Mouse (Mus musculus): ENCODE results near the gene Gcm2.

Gene Gcm2

DNA sequence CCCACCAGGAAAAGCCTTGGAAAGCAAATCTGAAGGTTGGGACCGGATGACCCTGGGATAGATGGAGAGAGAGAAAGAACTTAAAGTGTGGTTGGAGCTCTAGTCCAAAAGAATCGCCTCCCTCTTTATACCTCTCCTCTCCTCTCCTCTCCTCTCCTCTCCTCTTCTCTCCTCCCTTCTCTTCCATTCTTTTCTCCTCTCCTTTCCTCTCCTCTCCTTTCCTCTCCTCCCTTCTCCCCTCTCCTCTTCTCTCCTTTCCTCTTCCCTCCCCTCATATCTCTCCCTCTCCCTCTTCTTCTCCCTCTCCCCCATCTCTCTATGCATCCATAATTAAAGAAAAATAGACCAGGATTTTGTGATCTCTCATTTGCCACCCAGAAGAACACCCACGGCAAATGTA, at the start of gene Gcm2:
Gcm2 (minus strand) TSS at position 101 of the 400 bp plus-strand sequence.
- DNase-seq (ENCODE audit: low spot score in 2 of 2), result no peak

DNA sequence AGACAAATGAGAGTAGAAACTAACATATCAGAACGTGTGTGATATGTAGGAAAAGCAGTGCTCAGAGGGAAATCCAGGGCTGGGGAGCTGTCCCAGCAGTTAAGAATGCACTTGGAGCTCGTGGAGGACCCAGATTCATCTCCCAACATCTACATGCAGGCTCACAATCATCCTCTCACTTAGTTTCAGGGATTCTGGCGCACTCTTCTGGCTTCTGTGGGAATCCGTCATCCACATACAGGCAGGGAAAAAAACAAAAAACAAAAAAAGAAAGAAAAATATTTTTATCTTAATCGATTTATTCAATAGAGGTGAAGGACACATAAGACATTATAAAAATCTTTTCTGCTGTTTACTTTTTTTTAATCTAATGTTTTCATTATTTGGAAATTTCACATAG, 47.6 kb upstream of the Gcm2 start:
- DNase-seq (ENCODE audit: low spot score in 2 of 2), result no peak

- DNase-seq (ENCODE audit: low spot score in 2 of 2), result no peak
These were observed 42.3 kb upstream of the Gcm2 start for GRCm38 (mm10) chr13:41153146-41153545.

- peak; percentile 21 to 39 for DNase-seq (ENCODE audit: low spot score in 2 of 2)
These were observed 35.4 kb upstream of the Gcm2 start for GRCm38 (mm10) chr13:41146271-41146670.

GRCm38 (mm10) chr13:41145433-41145970, 34.7 kb upstream of the Gcm2 start:
- DNase-seq (ENCODE audit: low spot score in 2 of 2), result no peak

DNA sequence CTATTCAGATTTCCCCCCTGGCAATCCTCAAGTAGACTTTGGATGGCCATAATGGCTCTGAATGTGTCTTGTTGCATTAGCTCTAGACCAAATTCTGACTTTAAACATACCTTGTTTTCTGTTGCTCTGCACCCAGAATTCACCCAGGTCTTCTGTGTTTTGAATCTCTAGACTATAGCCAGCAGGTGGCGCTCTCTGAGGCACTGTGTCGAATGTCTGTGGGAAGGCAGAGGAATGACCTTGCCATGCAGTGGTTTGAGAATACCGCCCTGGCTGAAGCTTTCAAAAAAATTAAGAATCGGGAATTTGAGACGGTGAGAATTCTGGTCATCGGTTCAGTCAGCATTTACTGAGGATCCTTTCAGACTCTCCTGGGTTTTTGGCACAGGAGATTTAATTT, 24.1 kb upstream of the Gcm2 start:
- DNase-seq (ENCODE audit: low spot score in 2 of 2), result peak; percentile 7 to 31

DNA sequence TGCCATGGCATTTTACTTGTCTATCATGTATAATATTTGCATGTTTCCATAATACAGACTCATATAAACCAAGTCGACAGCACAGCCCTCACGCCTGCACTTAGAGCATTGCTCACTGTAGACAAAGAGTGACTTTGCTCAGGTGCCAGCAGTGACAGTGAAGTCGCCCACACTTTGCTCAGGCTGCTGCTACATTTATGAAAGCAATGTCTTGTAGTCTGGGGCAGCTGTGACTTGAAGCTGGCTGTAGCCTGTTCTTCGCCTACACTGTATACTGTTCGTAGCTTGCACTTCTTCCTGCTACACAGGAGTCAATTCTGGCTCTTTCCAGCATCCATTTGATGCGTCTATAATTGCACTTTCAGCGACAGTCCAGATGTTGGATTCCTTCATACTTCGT, 18.2 kb upstream of the Gcm2 start:
- DNase-seq (ENCODE audit: low spot score in 2 of 2), result no peak

DNA sequence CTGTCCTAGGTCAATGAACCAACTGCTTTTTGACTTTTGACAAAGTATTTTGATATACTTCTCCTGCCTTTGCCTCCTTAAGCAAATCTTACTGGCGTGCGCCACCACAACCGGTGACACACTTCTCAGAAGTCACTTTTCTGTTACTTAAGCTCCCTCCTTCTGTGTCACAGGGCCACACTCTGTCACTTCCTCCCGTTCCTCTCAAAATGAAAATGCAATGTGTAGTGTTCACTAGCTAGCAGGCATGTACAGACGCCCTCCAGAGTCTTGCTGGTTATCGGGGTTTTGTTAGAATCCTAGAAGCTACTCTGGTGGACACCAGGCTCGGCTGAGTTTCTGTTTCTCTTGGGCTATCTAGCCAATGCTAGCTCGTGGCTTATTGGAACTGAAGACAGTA, 17.5 kb upstream of the Gcm2 start:
- no peak for DNase-seq (ENCODE audit: low spot score in 2 of 2)

GRCm38 (mm10) chr13:41123666-41124225, 12.9 kb upstream of the Gcm2 start:
- no peak for DNase-seq (ENCODE audit: low spot score in 2 of 2)

DNA sequence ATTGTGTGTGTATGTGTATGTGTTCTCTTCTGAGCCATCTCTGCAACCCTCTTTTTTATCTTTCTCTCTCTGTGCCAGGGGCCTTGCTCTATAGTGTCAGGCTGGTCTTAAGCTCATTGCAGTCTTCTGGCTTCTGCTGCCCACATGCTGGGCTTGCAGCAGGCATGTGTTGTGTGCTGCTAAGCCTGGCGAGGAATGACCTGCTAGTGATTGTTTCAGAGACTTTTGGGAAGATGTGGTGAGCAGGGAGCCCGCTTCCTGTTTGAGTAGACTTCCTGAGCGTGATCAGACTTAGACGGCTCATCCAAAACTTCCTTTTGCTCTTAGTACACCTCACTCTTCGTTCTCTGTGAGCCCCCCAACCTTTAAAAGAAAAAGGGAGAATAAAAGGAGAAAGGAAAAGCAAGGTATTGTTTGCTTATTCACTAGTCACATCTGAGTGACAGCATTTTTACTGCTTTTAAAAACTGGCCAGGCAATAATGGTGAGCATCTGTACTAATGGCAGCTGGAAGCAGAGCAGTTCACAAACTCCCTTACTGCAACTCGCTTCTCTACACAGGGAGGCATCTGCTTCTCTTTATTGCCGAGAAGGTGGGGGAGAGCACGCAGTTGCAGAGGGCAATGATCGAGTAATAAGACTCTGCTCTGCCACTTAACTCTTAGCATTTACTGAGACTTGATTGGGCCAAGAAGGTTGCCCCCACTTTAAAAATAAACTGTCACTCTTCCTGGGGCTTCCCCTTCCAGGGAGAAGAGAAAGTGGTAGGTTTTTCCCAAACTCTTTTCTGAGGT, 8.5 kb upstream of the Gcm2 start:
- DNase-seq (ENCODE audit: low spot score in 2 of 2), result no peak

GRCm38 (mm10) chr13:41113940-41114339, 3.1 kb upstream of the Gcm2 start, which contains the start of gene Sycp2l:
Sycp2l (plus strand) TSS chr13:41114307.
- DNase-seq (ENCODE audit: low spot score in 2 of 2), result no peak

GRCm38 (mm10) chr13:41105541-41105940, 5.3 kb downstream of the Gcm2 start:
- no peak for DNase-seq (ENCODE audit: low spot score in 2 of 2)

- DNase-seq (ENCODE audit: low spot score in 2 of 2), result no peak
These were observed 6.9 kb downstream of the Gcm2 start for GRCm38 (mm10) chr13:41103841-41104525.

GRCm38 (mm10) chr13:41100031-41100430, 10.8 kb downstream of the Gcm2 start:
- DNase-seq (ENCODE audit: low spot score in 2 of 2), result no peak

- DNase-seq (ENCODE audit: low spot score in 2 of 2), result no peak
These were observed 12.5 kb downstream of the Gcm2 start for GRCm38 (mm10) chr13:41098325-41098724.

- no peak for DNase-seq (ENCODE audit: low spot score in 2 of 2)
These were observed 13.3 kb downstream of the Gcm2 start for GRCm38 (mm10) chr13:41097324-41098058.

DNA sequence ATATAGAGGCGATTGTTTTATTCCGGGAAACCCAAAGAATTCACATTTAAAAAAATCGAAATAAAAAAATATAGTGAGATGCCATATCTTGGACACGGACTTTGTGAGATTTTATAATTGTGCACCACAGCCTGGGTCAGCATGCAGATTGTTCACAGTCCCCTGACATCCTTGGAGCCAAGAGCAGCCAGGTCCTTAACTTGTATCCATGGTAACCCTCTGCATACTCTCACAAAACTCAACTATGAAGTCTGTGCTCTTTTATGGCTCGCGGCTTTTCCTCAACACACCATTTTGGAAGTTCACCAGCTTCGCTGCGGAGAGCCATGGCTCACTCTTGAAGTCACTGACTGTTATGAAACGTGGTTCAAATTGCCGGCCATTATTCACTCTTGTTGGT, 16.7 kb downstream of the Gcm2 start:
- DNase-seq (ENCODE audit: low spot score in 2 of 2), result no peak

- DNase-seq (ENCODE audit: low spot score in 2 of 2), result no peak
These were observed 19.6 kb downstream of the Gcm2 start for GRCm38 (mm10) chr13:41091271-41091670.

DNA sequence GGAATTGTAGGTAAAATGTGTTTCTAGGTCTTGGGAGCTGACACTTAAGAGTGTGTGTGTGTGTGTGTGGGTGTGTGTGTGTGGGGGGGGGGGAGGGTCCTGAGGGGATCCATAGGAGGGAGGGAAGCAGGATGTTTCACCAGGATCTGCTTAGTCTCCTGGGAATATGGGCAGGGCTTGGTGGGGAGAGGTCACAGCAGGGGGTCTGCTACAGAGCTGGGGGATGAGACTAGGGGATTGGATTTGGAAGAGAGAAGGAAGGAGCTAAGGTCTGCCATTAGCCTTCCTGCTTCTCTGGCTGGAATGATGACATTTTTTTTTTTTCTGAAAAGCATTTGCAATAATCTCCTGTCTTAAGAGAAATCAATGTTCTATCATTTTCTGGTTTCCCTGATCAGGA, 22.1 kb downstream of the Gcm2 start:
- no peak for DNase-seq (ENCODE audit: low spot score in 2 of 2)

GRCm38 (mm10) chr13:41085140-41085539, 25.7 kb downstream of the Gcm2 start:
- no peak for DNase-seq (ENCODE audit: low spot score in 2 of 2)

DNA sequence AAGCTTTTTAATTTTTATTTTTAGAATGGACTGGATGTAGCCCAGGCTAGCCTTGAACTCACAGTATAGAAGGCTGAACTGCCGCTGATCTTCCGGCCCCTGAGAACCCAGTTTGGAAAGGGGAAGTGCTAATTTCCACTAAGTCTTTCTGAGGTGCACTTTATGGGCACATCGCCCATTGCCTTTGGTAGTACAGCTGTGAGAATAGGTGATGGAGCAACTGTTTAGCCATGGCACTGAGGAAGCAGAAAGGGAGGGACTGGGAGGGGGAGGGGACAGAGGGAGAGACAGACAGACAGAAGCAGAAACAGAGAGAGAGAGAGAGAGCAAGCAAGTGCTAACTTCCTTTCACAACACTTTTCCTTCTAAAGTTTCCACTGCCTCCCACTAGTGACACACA, 26.3 kb downstream of the Gcm2 start:
- DNase-seq (ENCODE audit: low spot score in 2 of 2), result no peak

GRCm38 (mm10) chr13:41080700-41081099, 30.1 kb downstream of the Gcm2 start:
- DNase-seq (ENCODE audit: low spot score in 2 of 2), result no peak

Measured in urinary bladder, postnatal 36 days (tissue).